In the genomic region with DNA sequence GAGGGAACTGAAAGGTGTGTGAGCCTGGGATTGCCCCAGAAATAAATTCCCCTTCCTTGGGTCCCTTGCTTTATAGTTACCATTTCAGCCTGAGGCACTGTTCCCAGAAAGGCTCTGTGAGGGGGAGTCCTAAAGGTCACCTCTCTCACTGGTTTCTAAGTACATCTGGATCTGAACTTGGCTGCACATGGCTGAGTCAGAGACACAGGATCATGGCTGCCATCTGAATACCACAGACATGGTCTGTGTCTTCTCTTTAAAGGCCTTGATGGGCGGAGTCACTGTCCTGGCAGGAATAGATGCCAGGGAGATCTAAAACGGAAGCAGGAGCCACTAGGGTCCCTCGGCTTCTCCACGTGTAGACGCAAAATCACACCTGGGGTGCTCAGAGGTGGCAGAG, we compare ENCODE assay signal across 19 mouse cellular contexts. TPM values are rescaled to one million over a fixed set of nuclear protein-coding genes. Genes with fewer than 3 reads are reported as not detected.
DNase-seq lines count a peak whose midpoint lies in the region; TF ChIP-seq lines count a peak whose summit lies in the region.
"Had no signal": no experiment of that assay in that cellular context is flagged by ENCODE, and none has a peak within 500 bp of the region (broad histone marks: within the 10 kb centered on the region; RNA-seq: fewer than 3 reads in every experiment).

No protein-coding gene starts in this region.

- H3K4me3 ChIP-seq in gastrocnemius, adult 2 months, result no peak overlapping the region
- H3K4me3 ChIP-seq: heart, embryonic 10.5 days; intestine, embryonic 15.5 days; kidney, embryonic 15.5 days had no signal

- intact Hi-C loops in gastrocnemius, adult 2 months (cut with DNase I), result loop anchor here (2.0 to 5.0 kb wide), 2 partner anchors 24 to 37 kb away; no protein-coding TSS in a partner anchor
- intact Hi-C loops in gastrocnemius, postnatal 14 days (cut with DNase I; ENCODE audit: low total_unique reads), result no loop called here

- peak overlapping the region; percentile 59 for H3K27ac ChIP-seq in gastrocnemius, adult 2 months
- H3K27ac ChIP-seq: heart, embryonic 10.5 days; hindbrain, embryonic 14.5 days; intestine, embryonic 15.5 days; kidney, embryonic 15.5 days had no signal

- TF ChIP-seq CTCF in gastrocnemius, adult 2 months (IDR thresholded peaks at IDR 0.05), result no peak

- peak; percentile 62 for DNase-seq in adrenal gland, adult 2 months
- DNase-seq in adrenal gland, postnatal 4 days (ENCODE audit: low spot score in 2 of 2), result no peak
- no peak for DNase-seq in gastrocnemius, adult 2 months
- DNase-seq in gastrocnemius, postnatal 14 days, result no peak
- DNase-seq in MN1 (ENCODE audit: low spot score), result peak; percentile 60
- DNase-seq in fat pad, adult 2 months (ENCODE audit: extremely low read depth, low read depth, low spot score), result peak; percentile 57
- DNase-seq in frontal cortex, adult 2 months (ENCODE audit: extremely low spot score in 1 of 2, low spot score in 1 of 2), result no peak
- no peak for DNase-seq in frontal cortex, postnatal 36 days (ENCODE audit: low spot score in 2 of 2)
- DNase-seq: cerebellum, adult 11 months; cerebellum, adult 8-10 months; cerebellum, postnatal 25 days; heart, adult 18-20 months; heart, postnatal 10 days; kidney, adult 18-20 months had no signal

RNA-seq across cellular contexts. Expression of a gene that starts 38.2 kb away (rescaled TPM):
- 10 to 100 TPM; 15.5 to 19.5 TPM for total RNA-seq in adrenal gland, adult 2 months (2021)
- 17.6 and 20.4 TPM in 2 replicates for polyA plus RNA-seq in adrenal gland, adult 2 months (2012; rRNA removed)
- total RNA-seq in adrenal gland, postnatal 4 days (2021), result 10 to 100 TPM in 1 of 2 experiments, 1 to 10 TPM in 1; 9.9 to 11.7 TPM
- total RNA-seq in gastrocnemius, adult 2 months (2021), result 10 to 100 TPM in 1 of 2 experiments, 1 to 10 TPM in 1; 9.5 to 19.6 TPM
- total RNA-seq in gastrocnemius, postnatal 14 days (2021), result 1 to 10 TPM; 5.7 to 5.9 TPM
- 3.4 and 4.0 TPM in 2 replicates for polyA plus RNA-seq in frontal cortex, adult 2 months (2012; rRNA removed)
- total RNA-seq: CH12.LX had no signal

Comparison
In these comparisons a context has a peak if more than half of its experiments do, and no peak if none do; other contexts are left out.
1. DNase-seq: peak in adrenal gland, adult 2 months (single experiment), MN1 (single experiment) and fat pad, adult 2 months (single experiment); none in adrenal gland, postnatal 4 days (0 of 2), gastrocnemius, adult 2 months (single experiment), gastrocnemius, postnatal 14 days (single experiment), frontal cortex, adult 2 months (0 of 2) and frontal cortex, postnatal 36 days (0 of 2).